In the genomic region with DNA sequence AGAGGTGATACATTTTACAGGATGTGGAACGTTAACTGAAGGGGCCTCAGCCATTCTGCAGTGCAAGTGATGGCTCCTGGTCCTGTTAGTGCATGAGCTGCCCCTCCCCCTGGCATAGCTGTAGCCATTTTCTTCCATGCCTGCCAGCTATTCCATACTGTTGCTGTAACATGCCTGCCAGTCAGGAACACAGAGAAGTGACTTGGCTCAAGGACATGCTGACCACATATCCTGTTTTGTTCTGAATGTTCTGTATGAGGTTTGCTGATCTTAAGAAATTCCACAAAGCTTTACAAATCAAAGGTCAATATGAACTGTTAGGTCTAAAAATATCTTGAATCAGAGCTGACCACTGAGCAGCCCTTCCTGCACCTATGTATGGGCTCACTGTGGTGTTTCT, we compare ENCODE assay signal across 18 mouse cellular contexts. TPM values are rescaled to one million over a fixed set of nuclear protein-coding genes. Genes with fewer than 3 reads are reported as not detected.
A peak's percentile ranks its signal among the peaks of the same experiment; 100 is the strongest.
DNase-seq lines count a peak whose midpoint lies in the region; ATAC-seq lines count a peak whose summit lies in the region.
"Had no signal": no experiment of that assay in that cellular context is flagged by ENCODE, and none has a peak within 500 bp of the region (broad histone marks: within the 10 kb centered on the region; RNA-seq: fewer than 3 reads in every experiment).

No protein-coding gene starts in this region.

- no peak overlapping the region for H3K4me2 ChIP-seq in kidney, embryonic 14.5 days (replicated peaks; ENCODE audit: low read depth, low read length)
- no peak overlapping the region for H3K4me2 ChIP-seq in midbrain, embryonic 16.5 days (ENCODE audit: low read length)
- H3K4me2 ChIP-seq in hindbrain, embryonic 13.5 days: no peak overlapping the region
- H3K4me2 ChIP-seq: forebrain, embryonic 13.5 days; heart, embryonic 15.5 days; midbrain, embryonic 15.5 days; neural tube, embryonic 15.5 days had no signal

- no peak overlapping the region for H3K9ac ChIP-seq in kidney, embryonic 14.5 days (ENCODE audit: low read depth, low read length)
- H3K9ac ChIP-seq in midbrain, embryonic 16.5 days (ENCODE audit: low read depth, low read length): no peak overlapping the region
- H3K9ac ChIP-seq in hindbrain, embryonic 13.5 days: no peak overlapping the region
- H3K9ac ChIP-seq: forebrain, embryonic 13.5 days; heart, embryonic 15.5 days; midbrain, embryonic 15.5 days; neural tube, embryonic 15.5 days had no signal

- no peaks in the 10 kb centered on the region for H3K27me3 ChIP-seq in kidney, embryonic 14.5 days (ENCODE audit: control insufficient read depth, insufficient read depth, low read length)
- H3K27me3 ChIP-seq in megakaryocyte, embryonic 14.5 days (replicated peaks): peaks cover 11% of the 10 kb centered on the region
- H3K27me3 ChIP-seq in midbrain, embryonic 16.5 days (ENCODE audit: control insufficient read depth, insufficient read depth, low read depth, low read length): no peaks in the 10 kb centered on the region
- no peaks in the 10 kb centered on the region for H3K27me3 ChIP-seq in hindbrain, embryonic 13.5 days
- H3K27me3 ChIP-seq: forebrain, embryonic 13.5 days; heart, embryonic 15.5 days; midbrain, embryonic 15.5 days; neural tube, embryonic 15.5 days had no signal

- ATAC-seq in kidney, embryonic 14.5 days (ENCODE audit: low FRiP score, low TSS enrichment): no peak
- no peak for ATAC-seq in megakaryocyte, adult 5-6 weeks (ENCODE audit: poor library complexity, severe bottlenecking)
- ATAC-seq in midbrain, embryonic 16.5 days: no peak
- no peak for ATAC-seq in hindbrain, embryonic 13.5 days (ENCODE audit: low FRiP score)
- ATAC-seq: forebrain, embryonic 13.5 days; hindbrain, postnatal 0 days; intestine, postnatal 0 days; midbrain, embryonic 15.5 days had no signal

- H3K36me3 ChIP-seq in kidney, embryonic 14.5 days (ENCODE audit: control insufficient read depth, insufficient read depth, low read length): no peaks in the 10 kb centered on the region
- H3K36me3 ChIP-seq in megakaryocyte, embryonic 14.5 days (replicated peaks; ENCODE audit: low read length): no peaks in the 10 kb centered on the region
- no peaks in the 10 kb centered on the region for H3K36me3 ChIP-seq in midbrain, embryonic 16.5 days (ENCODE audit: control insufficient read depth, insufficient read depth, low read length)
- H3K36me3 ChIP-seq in hindbrain, embryonic 13.5 days: no peaks in the 10 kb centered on the region
- H3K36me3 ChIP-seq: heart, embryonic 15.5 days; midbrain, embryonic 15.5 days; neural tube, embryonic 15.5 days had no signal

- H3K27ac ChIP-seq in kidney, embryonic 14.5 days (ENCODE audit: low read depth, low read length): no peak overlapping the region
- H3K27ac ChIP-seq in midbrain, embryonic 16.5 days (ENCODE audit: low read length): no peak overlapping the region
- H3K27ac ChIP-seq in hindbrain, embryonic 13.5 days: no peak overlapping the region
- H3K27ac ChIP-seq: forebrain, embryonic 13.5 days; heart, embryonic 15.5 days; hindbrain, postnatal 0 days; midbrain, embryonic 15.5 days; neural tube, embryonic 15.5 days had no signal

- DNase-seq in adrenal gland, postnatal 14 days: peak; percentile 45
- DNase-seq in adrenal gland, adult 18-20 months (ENCODE audit: low spot score in 2 of 2): no peak
- peak; percentile 42 to 48 for DNase-seq in kidney, postnatal 25 days
- DNase-seq: B cell, adult 2 months; cerebellum, adult 8-10 months; gastrocnemius, postnatal 25 days; thymus, postnatal 36 days had no signal

- no peaks in the 10 kb centered on the region for H3K4me1 ChIP-seq in kidney, embryonic 14.5 days (ENCODE audit: control insufficient read depth, insufficient read depth, low read length)
- H3K4me1 ChIP-seq in megakaryocyte, embryonic 14.5 days: peaks cover 16% of the 10 kb centered on the region
- no peaks in the 10 kb centered on the region for H3K4me1 ChIP-seq in midbrain, embryonic 16.5 days (ENCODE audit: control insufficient read depth, insufficient read depth, low read length)
- H3K4me1 ChIP-seq in hindbrain, embryonic 13.5 days (replicated peaks): no peaks in the 10 kb centered on the region
- H3K4me1 ChIP-seq: forebrain, embryonic 13.5 days; heart, embryonic 15.5 days; midbrain, embryonic 15.5 days; neural tube, embryonic 15.5 days had no signal

- H3K9me3 ChIP-seq in kidney, embryonic 14.5 days (ENCODE audit: control insufficient read depth, low read length): no peaks in the 10 kb centered on the region
- H3K9me3 ChIP-seq in megakaryocyte, embryonic 14.5 days: peaks cover 3% of the 10 kb centered on the region
- H3K9me3 ChIP-seq in midbrain, embryonic 16.5 days (replicated peaks; ENCODE audit: control insufficient read depth, low read length, poor library complexity, severe bottlenecking): no peaks in the 10 kb centered on the region
- no peaks in the 10 kb centered on the region for H3K9me3 ChIP-seq in hindbrain, embryonic 13.5 days
- H3K9me3 ChIP-seq: forebrain, embryonic 13.5 days; heart, embryonic 15.5 days; midbrain, embryonic 15.5 days; neural tube, embryonic 15.5 days had no signal

- no peak overlapping the region for H3K4me3 ChIP-seq in kidney, embryonic 14.5 days (ENCODE audit: low read length)
- peak overlapping the region; percentile 69 for H3K4me3 ChIP-seq in megakaryocyte, embryonic 14.5 days (replicated peaks)
- no peak overlapping the region for H3K4me3 ChIP-seq in midbrain, embryonic 16.5 days (ENCODE audit: low read depth, low read length)
- H3K4me3 ChIP-seq in hindbrain, embryonic 13.5 days: no peak overlapping the region
- H3K4me3 ChIP-seq: forebrain, embryonic 13.5 days; heart, embryonic 15.5 days; midbrain, embryonic 15.5 days; neural tube, embryonic 15.5 days had no signal

- 50% methylated on average over 1 of the region's 1 CpGs for WGBS in kidney, embryonic 14.5 days
- WGBS in midbrain, embryonic 16.5 days: 96% methylated on average over 1 of the region's 1 CpGs
- WGBS in hindbrain, embryonic 13.5 days: 93% methylated on average over 1 of the region's 1 CpGs

RNA-seq across cellular contexts. Expression of gene Kyat1, which starts 7.3 kb away (rescaled TPM):
- total RNA-seq in adrenal gland, postnatal 14 days (2021): 29.1 and 29.3 TPM in 2 replicates
- total RNA-seq in adrenal gland, adult 18-20 months (2021): 10 to 100 TPM; 18.2 to 26.3 TPM
- 10.0 and 11.4 TPM in 2 replicates for polyA plus RNA-seq in kidney, embryonic 14.5 days (2014; fragmentation: Nextera tagmentation; extraction: Ambion mirVana)
- polyA plus RNA-seq in megakaryocyte, embryonic 14.5 days (2012; ENCODE audit: insufficient read depth, low replicate concordance): 7.7 TPM in 1 of 2 replicates, not detected in the other
- total RNA-seq in megakaryocyte, adult 5-6 weeks (2015): 1.5 and 2.3 TPM in 2 replicates
- total RNA-seq in megakaryocyte, adult 5-6 weeks (2017): 3.3 and 5.0 TPM in 2 replicates
- 13.4 and 15.8 TPM in 2 replicates for polyA plus RNA-seq in midbrain, embryonic 16.5 days (2015; fragmentation: Nextera tagmentation; extraction: Ambion mirVana)
- polyA plus RNA-seq in hindbrain, embryonic 13.5 days (2015; fragmentation: Nextera tagmentation; extraction: Ambion mirVana): 14.5 and 14.8 TPM in 2 replicates

RNA-seq across cellular contexts. Expression of gene Lrrc8a, which starts 24.6 kb away (rescaled TPM):
- total RNA-seq in adrenal gland, postnatal 14 days (2021): 57.7 and 60.3 TPM in 2 replicates
- 10 to 100 TPM; 61.9 to 64.7 TPM for total RNA-seq in adrenal gland, adult 18-20 months (2021)
- polyA plus RNA-seq in kidney, embryonic 14.5 days (2014; fragmentation: Nextera tagmentation; extraction: Ambion mirVana): 49.4 and 51.1 TPM in 2 replicates
- 2.7 and 5.1 TPM in 2 replicates for polyA plus RNA-seq in megakaryocyte, embryonic 14.5 days (2012; ENCODE audit: insufficient read depth, low replicate concordance)
- total RNA-seq in megakaryocyte, adult 5-6 weeks (2015): 17.9 and 18.4 TPM in 2 replicates
- 10.5 and 13.0 TPM in 2 replicates for total RNA-seq in megakaryocyte, adult 5-6 weeks (2017)
- 55.4 and 57.8 TPM in 2 replicates for polyA plus RNA-seq in midbrain, embryonic 16.5 days (2015; fragmentation: Nextera tagmentation; extraction: Ambion mirVana)
- 59.8 TPM in 2 replicates for polyA plus RNA-seq in hindbrain, embryonic 13.5 days (2015; fragmentation: Nextera tagmentation; extraction: Ambion mirVana)

RNA-seq across cellular contexts. Expression of gene Gm28035, which starts 27.4 kb away (rescaled TPM):
- 0.63 and 1.7 TPM in 2 replicates for total RNA-seq in adrenal gland, postnatal 14 days (2021)
- total RNA-seq in adrenal gland, adult 18-20 months (2021): 1 to 10 TPM; 1.4 to 2.3 TPM
- polyA plus RNA-seq in kidney, embryonic 14.5 days (2014; fragmentation: Nextera tagmentation; extraction: Ambion mirVana): 0.07 and 0.26 TPM in 2 replicates
- polyA plus RNA-seq in megakaryocyte, embryonic 14.5 days (2012; ENCODE audit: insufficient read depth, low replicate concordance): 3.3 and 6.4 TPM in 2 replicates
- total RNA-seq in megakaryocyte, adult 5-6 weeks (2015): 0.04 TPM in 1 of 2 replicates, not detected in the other
- total RNA-seq in megakaryocyte, adult 5-6 weeks (2017): not detected in 2 replicates
- 0.26 and 0.27 TPM in 2 replicates for polyA plus RNA-seq in midbrain, embryonic 16.5 days (2015; fragmentation: Nextera tagmentation; extraction: Ambion mirVana)
- 0.10 and 0.36 TPM in 2 replicates for polyA plus RNA-seq in hindbrain, embryonic 13.5 days (2015; fragmentation: Nextera tagmentation; extraction: Ambion mirVana)

RNA-seq across cellular contexts. Expression of gene Spout1, which starts 34.7 kb away (rescaled TPM):
- total RNA-seq in adrenal gland, postnatal 14 days (2021): 21.8 and 22.2 TPM in 2 replicates
- 10 to 100 TPM; 21.1 to 25.4 TPM for total RNA-seq in adrenal gland, adult 18-20 months (2021)
- 58.2 and 77.0 TPM in 2 replicates for polyA plus RNA-seq in kidney, embryonic 14.5 days (2014; fragmentation: Nextera tagmentation; extraction: Ambion mirVana)
- polyA plus RNA-seq in megakaryocyte, embryonic 14.5 days (2012; ENCODE audit: insufficient read depth, low replicate concordance): 19.0 and 20.8 TPM in 2 replicates
- total RNA-seq in megakaryocyte, adult 5-6 weeks (2015): 5.4 and 5.5 TPM in 2 replicates
- total RNA-seq in megakaryocyte, adult 5-6 weeks (2017): 8.5 and 11.7 TPM in 2 replicates
- 63.0 and 67.3 TPM in 2 replicates for polyA plus RNA-seq in midbrain, embryonic 16.5 days (2015; fragmentation: Nextera tagmentation; extraction: Ambion mirVana)
- 58.1 and 58.4 TPM in 2 replicates for polyA plus RNA-seq in hindbrain, embryonic 13.5 days (2015; fragmentation: Nextera tagmentation; extraction: Ambion mirVana)

RNA-seq across cellular contexts. Expression of gene Endog, which starts 41.7 kb away (rescaled TPM):
- total RNA-seq in adrenal gland, postnatal 14 days (2021): 49.3 and 52.9 TPM in 2 replicates
- total RNA-seq in adrenal gland, adult 18-20 months (2021): 10 to 100 TPM; 34.0 to 40.6 TPM
- polyA plus RNA-seq in kidney, embryonic 14.5 days (2014; fragmentation: Nextera tagmentation; extraction: Ambion mirVana): 20.3 and 22.1 TPM in 2 replicates
- 16.4 and 28.0 TPM in 2 replicates for polyA plus RNA-seq in megakaryocyte, embryonic 14.5 days (2012; ENCODE audit: insufficient read depth, low replicate concordance)
- total RNA-seq in megakaryocyte, adult 5-6 weeks (2015): 2.3 and 4.1 TPM in 2 replicates
- 2.9 and 4.0 TPM in 2 replicates for total RNA-seq in megakaryocyte, adult 5-6 weeks (2017)
- 22.6 and 27.0 TPM in 2 replicates for polyA plus RNA-seq in midbrain, embryonic 16.5 days (2015; fragmentation: Nextera tagmentation; extraction: Ambion mirVana)
- 14.3 and 19.3 TPM in 2 replicates for polyA plus RNA-seq in hindbrain, embryonic 13.5 days (2015; fragmentation: Nextera tagmentation; extraction: Ambion mirVana)

Comparison
In these comparisons a context has a peak if more than half of its experiments do, and no peak if none do; other contexts are left out.
1. DNase-seq: peak in adrenal gland, postnatal 14 days (single experiment) and kidney, postnatal 25 days (2 of 2); none in adrenal gland, adult 18-20 months (0 of 2).